Mouse (Mus musculus): ENCODE results near the gene Dnm1. TPM values are rescaled to one million over a fixed set of nuclear protein-coding genes. Genes with fewer than 3 reads are reported as not detected.

Dnm1 gene
- total RNA-seq, 1 experiment from 2014 or later, result 18.9 TPM

DNA sequence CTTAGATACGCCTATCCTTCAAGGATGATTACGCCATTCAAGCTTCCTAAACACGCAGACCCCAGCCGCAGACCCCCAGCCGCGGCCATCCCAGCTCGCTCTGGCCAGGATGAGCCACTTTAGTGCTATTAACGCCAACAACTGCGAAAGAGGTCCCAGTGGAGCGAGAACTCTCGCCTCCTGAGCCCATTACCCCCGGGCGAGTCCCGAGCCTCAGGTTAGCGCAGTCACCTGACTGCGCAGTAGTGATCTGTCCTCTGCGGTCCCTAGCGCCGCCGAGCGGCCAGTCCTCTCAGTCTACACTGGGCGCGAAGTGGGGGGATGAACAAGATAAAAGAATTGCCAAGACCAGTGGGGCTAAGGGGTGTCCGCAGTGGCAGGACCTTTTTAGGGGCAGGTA, 8.3 kb upstream of the Dnm1 start:
- DNase-seq, result peak; percentile 86

DNA sequence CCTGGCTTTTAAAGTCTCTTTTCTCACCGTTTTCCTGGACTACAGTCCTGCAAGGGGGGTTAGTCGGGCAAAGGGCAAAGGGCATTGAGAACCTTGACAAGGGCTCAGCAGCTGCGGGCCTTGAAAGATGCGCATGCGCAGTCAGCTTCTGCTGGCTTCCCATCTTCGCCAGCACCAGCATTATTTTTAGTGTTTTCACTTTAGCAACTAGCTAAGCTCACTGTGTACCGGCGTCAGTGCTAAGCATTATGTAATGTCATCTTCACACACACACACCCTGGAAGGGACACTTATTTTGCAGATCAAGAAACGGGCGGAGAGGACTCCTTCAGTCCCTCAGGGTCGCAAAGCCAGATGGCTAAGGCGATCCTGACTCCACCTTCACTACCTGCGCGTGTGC, 7.6 kb upstream of the Dnm1 start:
- DNase-seq, result peak; percentile 87

DNA sequence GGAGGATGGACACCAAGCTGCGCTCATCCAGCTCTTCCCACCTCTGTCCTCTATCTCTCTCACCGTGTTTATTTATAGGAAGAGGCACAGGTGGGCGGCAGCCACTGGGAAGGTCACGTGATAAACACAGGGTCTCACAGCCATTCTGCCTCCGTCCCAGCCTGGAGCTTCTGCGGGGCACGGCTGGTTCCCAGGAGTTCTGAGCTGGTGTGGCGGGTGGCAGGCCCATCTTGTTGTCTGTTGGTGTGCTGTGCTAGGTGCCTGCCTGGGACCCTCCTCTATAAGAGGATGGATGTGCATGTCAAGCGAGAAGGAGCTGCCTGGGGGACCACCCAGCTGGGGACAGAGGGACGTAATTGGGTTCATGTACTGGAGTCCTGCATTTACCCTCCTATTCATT, 5.2 kb upstream of the Dnm1 start:
- DNase-seq, result no peak

DNA sequence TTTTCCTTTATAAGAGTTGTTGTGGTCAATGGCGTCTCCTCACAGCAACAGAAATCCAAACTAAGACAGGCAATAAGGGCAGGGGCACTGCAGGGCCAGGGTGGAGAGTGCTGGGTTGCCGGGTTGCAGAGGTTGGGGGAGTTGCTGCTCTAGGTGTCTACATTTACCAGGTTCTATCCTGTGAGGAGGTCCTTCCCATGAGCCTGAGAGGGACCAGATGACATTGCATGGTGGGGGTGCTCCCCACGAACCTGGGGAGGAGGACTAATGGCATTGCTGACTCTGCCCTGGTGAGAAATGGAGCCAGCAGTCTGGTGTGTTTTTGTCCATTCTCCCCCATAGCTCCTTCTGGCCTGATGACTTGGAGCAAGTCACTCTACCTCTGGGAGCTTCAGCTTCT, 4.6 kb upstream of the Dnm1 start:
- no peak for DNase-seq

DNA sequence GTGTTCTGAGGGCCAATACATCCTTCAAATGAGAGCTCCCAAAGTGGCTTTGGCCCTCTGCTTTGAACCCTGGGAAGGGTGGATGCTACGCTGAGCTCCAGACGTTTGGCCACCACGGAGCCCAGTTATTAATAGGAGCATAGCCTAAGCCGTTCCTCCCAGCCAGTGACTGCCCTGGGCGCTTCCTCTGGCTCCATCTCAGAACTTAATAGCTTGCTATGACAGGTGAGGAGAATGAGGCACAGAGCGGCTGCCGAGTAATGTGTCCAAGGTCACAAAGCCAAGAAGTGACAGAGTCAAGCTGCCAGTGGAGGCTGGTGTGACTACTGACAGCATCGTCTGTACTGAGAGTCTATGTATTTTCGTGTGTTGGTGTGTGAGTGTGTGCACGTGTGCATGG, 3.1 kb upstream of the Dnm1 start:
- DNase-seq, result no peak

DNA sequence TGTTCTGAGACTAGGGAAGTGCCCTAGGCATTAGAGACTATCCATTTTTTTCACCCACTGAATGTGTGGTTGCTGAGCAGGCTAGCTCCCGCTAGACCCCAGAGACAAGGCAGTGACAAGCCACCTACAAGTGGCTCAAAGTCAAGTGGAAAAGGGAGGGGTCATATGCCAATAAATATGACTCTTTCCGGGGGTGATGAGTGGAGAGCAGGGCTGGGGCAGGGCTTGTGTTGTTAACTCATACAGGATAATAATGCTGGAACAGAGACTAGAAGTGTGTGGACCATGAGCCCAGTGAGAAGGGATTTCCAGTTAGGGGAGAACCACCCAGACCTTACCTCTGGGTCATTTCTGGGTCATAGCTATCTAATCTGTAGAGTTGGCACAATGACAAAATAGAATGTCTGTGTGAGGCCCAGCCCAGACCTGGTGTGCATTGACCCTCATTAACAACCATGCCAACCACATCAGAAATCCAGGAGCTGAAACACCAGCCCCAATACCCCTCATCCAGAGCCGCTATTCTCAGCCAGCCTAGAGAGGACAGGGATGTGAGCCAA, 1.3 kb upstream of the Dnm1 start:
- no peak for DNase-seq

DNA sequence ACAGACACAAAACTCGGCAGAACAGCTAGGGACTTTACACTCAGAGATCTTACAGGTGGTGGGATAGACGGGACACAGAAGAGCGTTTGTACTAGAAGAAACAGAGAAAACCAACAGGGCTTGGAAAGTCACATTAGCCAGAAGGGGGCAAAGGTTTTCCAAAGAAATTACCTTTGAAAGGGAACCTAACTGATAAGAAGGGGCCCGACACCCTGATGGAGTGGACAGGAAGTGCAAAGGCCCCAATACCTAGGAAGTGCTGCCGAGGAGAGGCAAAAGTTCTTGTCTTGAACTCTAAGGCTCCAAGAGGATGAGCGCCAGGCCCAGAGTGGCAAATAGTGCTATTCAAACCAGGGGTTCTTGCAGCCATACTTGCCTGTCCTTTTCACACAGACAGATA, 698 bp upstream of the Dnm1 start:
- DNase-seq, result no peak

DNA sequence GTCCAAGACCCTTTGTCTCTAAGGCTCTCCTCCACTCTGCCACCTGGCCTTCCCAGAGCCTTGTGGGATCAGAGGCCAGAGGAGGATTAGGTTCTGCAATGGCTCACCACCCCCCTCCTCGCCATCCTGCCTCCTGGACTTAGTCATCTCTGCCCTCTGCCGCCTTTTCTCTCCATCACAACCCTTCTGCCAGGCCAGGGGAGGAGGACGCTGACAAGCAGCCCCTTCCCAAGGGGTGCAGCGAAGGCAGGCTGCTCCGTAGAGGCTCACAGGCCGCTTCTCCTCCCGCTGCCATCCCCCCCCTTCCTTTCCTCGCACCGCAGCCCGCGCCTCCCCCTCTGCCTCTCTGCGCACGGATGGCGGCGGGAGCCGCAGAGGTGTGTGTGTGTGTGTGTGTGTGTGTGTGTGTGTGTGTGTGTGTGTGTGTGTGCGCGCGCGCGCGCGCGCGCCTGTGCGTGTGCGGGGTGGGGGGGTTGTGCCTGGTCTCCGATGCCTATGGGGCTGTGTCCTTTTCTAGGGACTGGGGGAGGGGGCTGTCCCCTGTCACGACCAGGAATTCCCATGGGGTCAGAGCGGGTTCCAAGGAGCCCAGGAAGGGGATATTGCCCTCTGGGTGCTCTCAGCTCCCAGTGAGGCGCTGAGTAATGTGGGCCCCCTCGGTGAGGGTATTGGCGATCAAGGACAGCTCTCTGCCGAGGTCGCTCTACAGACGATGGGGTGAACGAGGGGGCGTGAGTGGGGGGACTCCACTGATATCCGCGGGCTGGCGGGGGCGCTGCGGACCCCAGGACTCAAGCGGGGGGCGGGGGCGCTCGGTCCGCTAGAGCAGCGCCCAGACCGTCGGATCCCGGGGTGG, 759 bp downstream of the Dnm1 start, which contains the start of gene Ciz1:
Ciz1 (plus strand) TSS at position 177 of the 856 bp plus-strand sequence.
- DNase-seq, result peak; percentile 53

DNA sequence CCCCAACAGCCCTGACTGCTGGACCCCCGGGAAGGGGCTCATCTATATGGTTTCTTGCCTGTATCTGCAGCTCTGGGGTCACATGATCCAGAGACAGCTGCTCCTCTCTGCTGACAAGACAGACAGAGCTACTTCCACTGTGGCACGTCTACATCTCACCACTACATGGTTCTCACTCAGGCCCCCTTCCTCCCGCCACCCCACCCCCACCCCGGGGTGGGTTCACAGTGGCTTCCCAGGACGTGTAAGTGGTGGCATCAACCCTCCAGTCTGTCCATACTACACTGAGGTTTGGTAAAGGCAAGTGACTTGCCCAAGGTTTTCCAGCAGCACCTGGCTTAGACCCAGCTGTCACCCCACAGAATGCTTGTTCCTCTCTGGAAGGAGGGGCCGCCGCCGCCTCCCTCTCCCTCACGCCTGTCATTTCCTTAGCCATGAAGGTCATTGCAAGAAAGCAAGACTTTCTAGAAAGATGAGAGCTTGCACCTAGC, 1.6 kb downstream of the Dnm1 start:
- DNase-seq, result peak; percentile 56

DNA sequence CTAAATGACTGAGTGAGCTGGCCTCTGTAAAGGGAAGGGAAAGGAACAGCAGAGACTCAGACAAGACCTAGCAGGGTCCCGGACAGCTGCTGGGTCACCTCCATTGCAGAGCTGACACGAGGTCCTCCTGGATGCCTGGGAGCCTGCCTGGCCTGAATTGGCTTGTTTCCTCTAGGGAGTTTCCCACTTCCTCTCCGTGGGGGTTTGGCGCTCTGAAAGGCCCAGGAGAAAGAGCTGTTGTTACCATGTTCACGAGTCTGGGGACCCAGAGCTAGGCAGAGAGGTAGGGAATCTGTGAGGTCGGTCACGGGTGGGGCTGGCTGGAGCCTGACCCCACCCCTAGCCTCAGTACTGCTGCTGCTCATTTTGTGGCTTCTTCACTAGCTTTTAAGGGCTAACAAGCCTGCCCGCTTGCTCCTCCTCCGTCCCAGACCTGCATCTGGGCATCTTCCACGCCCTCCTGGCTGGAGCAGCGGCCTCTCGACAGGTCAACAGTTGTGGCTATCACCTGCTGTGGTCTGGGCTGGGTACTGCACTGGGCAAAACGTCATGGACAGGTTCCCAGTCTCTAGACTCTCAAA, 2.6 kb downstream of the Dnm1 start:
- DNase-seq, result no peak

DNA sequence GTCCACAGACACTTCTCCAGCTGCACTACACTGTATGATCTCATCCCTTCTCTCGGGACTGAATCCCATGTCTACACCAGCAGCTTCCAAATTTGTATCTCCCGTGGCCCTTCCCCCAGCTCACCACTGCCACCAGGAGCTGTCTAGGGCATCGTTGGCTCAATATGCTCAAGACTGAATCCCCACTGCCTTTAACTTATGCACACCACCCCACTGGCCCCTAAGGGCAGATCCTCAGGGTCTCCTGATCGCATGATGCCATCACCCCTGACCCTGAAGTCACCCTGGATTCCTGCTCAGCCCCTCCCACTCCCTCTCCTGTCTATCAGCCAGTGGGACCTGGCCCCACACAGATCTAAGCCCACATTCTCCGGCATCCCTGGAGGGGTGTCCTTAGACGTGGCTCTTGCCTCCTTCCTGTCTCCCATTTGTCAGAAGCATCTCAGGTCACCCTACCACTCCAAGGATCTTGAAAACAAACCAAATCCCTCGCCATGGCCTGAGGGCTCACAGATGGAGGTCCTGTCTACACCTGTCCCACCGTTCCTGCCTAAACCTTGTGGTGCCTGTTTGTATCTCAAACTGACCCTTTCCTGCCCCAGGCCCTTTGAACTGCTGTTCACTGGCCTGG, 3.4 kb downstream of the Dnm1 start:
- no peak for DNase-seq

DNA sequence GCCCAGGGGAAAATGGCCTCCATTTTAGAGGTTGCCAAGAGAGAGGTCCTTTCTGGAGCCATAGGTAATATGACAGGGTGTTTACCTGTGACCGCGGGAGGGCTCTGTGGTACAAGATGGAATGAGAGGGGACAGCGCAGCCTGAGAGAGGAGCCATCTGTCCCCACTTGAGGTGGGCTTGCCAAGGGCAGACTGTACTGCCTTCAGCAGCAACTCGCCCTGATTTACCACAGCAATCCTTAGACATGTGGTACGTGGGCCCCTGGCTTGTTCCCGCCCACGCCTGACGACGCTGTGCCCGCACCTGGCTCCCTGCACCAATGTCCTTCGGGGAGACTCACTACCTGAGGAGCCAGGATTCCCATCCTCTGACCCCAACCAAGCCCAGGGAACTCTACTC, 4.8 kb downstream of the Dnm1 start:
- DNase-seq, result no peak

DNA sequence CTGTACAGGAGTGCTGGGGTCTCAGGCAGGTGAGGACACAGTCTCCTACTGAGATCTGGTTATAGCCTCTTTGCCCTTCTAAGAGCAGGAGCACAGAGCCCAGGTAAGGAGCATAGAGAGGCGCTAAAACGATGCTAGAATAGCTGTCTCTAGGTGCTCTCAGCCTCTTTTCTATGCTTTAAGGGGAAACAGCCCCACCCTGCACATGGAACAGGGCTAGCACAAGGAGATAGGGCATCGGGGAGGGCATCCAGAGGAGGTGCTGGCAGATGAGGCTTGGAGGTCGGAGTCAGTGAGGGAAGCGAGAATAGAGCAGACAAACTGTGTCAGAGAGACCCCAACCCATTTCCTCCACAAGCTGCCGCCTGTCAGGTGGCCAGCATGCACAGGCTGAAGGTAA, 6.1 kb downstream of the Dnm1 start:
- no peak for DNase-seq

DNA sequence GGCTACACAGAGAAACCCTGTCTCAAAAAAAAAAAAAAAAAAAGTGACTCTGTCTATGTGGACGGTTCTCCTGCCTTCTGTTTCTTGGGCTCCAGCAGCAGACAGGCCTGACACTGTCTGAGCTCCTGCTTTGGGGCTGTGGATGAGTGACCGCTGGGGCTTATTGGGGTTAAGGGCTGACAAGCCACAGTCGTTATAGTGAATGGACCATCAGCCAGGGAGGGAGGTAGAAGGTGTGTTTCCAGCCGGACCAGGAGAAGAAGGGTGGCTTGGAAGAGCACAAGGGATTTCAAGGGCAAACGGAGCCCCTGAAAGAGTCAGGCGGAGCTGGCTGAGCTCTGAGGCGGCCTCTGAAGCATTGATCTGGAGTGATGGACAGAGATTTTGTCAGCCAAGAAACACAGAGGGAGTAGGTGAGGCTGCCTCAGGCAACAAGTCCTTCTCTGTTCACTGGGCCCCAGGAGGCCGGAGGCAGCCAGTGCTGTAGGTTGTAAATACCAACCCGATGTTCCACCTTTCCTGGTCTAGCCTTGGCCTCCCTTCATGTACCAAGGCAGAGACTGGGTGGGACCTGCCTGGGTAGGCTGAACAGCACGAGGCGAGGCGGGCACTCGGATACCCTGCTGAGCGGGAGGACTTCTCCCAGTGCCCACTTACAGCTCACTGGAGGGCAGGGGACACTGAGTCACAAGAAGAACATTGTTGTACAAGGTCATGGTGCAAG, 8.4 kb downstream of the Dnm1 start:
- DNase-seq, result no peak

DNA sequence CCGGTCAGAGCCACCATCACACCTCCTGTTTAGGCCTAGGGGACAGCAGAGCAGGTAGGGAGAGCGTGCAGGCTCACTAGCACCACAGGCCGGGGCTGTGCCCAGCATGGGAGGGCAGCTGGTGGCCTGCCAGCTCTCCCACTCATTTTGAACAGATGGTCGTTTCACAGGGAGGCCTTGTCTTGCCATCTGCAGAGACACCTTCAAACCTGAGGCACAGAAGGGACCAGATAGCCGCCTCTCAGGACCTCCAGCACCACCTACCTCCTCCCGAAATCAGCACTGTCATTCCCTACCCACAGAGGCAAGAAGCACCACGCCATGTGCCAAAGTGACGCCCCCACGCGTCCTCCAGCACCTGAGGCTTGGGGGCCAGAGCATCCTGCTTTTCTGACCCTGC, 9.1 kb downstream of the Dnm1 start:
- no peak for DNase-seq

DNA sequence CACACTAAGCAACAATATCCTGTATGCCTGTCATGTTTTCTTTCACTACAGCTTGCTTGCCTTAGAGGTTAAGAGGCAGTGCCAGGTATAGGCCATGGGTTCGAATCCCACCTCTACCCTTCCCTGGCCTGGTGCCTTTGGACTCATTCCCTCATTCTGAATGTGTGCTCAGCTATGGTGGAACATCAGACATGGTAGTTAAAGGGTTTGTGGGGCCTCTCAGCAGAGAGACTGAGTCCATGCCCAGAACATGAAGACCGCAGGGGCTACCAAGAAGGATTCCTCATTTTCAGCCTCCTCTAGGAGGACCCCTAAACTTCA, 9.8 kb downstream of the Dnm1 start:
- no peak for DNase-seq

DNA sequence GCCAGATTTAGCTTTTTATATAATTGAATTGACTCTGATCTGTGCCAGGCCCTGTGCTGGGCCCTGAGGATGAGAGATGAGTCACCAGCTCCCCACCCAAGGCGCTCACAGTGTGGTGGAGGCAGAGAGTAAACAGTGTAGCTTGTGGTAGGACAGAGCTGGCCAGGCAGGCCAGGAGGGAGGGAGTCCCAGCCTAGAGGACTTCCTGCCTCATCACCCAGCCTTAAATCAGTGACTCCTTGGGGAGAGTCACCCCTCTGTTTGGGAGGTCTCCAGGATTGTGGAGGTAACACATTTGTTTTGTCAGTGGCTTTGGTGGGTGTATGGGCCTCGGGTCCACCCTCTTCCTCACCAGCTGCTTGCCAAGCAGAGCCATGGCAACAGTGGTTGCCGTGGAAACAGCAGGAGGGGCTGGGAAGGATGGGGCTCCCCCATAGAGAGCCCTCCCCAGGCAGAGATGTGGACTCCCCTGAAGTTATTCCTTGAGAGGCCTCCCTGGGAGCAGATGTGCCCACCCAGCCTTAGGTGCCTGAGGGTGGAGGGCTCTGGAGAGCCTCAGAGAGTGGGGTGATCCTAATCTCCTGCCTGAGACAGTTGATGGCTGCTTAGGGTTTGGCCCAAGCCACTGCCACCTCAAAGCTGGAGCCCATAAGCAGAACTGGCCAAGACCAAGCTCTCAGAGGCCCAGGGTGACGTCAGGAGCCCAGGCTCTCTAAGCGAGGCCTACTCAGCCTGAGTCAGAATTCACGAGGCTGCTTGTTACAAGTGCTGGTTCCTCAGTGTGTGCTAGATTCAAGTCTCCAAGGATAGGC, 10.4 kb downstream of the Dnm1 start:
- DNase-seq, result peak; percentile 52

DNA sequence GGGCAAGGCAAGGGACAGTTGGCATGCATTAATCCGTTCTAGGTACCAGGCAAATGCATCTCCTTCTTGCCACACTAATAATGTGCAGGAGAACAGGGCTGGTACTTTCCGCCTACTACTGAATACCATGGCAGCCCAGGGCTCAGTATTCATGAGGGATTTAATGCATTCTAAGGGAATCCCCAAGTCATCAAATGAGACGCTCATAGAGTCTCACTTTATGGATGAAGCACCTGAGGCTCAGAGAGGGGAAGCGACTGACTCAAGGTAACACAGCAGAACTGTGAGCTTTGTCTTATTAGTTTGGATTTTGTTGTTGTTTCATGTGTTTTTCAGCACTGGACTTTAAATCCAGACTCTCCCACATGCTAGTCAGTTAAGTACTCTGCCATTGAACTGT, 11.1 kb downstream of the Dnm1 start:
- DNase-seq, result no peak

DNA sequence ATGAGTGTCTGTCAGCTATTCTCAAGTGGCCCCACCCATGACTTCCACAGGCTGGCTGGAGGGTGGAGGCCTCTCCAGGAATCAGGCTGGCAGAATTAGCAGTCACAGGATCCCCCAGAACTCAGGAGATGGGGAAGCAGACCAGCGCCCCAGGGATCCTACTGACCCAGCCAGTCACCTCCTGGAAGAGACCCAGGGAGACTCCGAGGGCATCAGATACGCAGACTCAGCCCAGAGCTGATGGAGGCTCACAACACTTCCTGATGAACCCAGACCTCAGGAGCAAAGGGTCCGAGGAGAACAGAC, 11.6 kb downstream of the Dnm1 start:
- DNase-seq, result no peak

DNA sequence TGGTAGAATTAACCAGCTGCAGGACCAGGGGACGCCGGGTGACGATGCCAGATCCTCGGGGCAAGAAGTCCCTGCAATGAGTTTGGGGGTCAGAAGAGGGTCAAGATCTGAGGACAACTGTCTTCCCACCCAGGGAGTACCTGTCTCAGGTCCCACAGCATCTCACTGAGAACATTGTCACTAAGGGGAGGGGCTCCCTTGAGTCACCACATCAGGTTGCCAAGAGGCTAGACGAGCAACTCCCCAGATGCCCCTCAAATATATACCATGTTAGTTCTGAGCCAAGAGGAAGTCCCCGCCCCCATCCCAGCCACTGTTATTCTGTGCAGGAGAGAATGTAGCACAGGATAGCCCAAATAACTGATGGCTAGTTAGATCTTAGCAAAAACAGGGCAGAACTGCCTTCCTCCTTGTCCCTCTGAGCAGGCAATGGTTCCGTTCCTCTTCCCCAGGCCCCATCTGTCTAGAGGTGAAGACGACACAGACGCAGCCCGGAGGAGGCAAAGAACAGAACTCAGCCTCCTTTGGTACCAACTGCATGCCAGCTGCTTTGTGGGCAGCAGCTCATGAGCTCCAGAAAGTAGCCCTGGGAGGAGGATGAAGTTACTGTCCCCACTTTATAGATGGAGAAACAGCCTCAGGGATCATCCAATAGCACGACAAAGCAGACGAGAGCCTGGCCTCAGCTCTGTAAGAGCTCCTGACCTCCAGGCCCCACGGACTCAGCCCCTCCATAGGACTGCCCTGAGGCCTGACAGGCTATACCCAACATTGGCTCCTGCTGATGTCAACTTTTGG, 12.1 kb downstream of the Dnm1 start:
- DNase-seq, result no peak

Measured in adrenal gland, postnatal 14 days (tissue).